Mouse (Mus musculus) embryonic facial prominence, embryonic 14.5 days (tissue): ENCODE results near the gene Rag2. TPM values are rescaled to one million over a fixed set of nuclear protein-coding genes. Genes with fewer than 3 reads are reported as not detected.

Experiments
- ATAC-seq: fragments of 200-750 bp; cut with Nextera tagmentation; 2 replicates; pipeline ENCODE4 v1.8.0; 2017; ENCODE audit warnings: low read depth, moderate number of reproducible peaks, moderate TSS enrichment
- DNase-seq: peaks from one replicate; pipeline ENCODE4 v3.0.0-alpha.2; 2015; ENCODE audit warnings: low spot score
- H3K27ac ChIP-seq: fragments of 300-500 bp; sonication (generic); replicated peaks from 2 replicates; pipeline ENCODE4 v1.5.1; 2014; ENCODE audit warnings: low read depth, mild to moderate bottlenecking, low read length, moderate library complexity
- H3K27me3 ChIP-seq: fragments of 300-500 bp; sonication (generic); replicated peaks from 2 replicates; pipeline ENCODE4 v1.6.1; 2014; ENCODE audit warnings: low read length; ENCODE audit not compliant: control insufficient read depth, insufficient read depth
- H3K36me3 ChIP-seq: fragments of 300-500 bp; sonication (generic); 2 replicates; pipeline ENCODE4 v1.6.1; 2014; ENCODE audit warnings: low read length, mixed read lengths; ENCODE audit not compliant: control insufficient read depth, insufficient read depth
- H3K4me1 ChIP-seq: fragments of 300-500 bp; sonication (generic); 2 replicates; pipeline ENCODE4 v1.6.1; 2014; ENCODE audit warnings: antibody characterized with exemption, low read length; ENCODE audit not compliant: control insufficient read depth, insufficient read depth
- H3K4me2 ChIP-seq: fragments of 300-500 bp; sonication (generic); 2 replicates; pipeline ENCODE4 v1.6.1; 2014; ENCODE audit warnings: low read depth, mild to moderate bottlenecking, low read length, moderate library complexity, mixed read lengths
- H3K4me3 ChIP-seq: fragments of 300-500 bp; sonication (generic); 2 replicates; pipeline ENCODE4 v1.5.1; 2014; ENCODE audit warnings: low read depth, mild to moderate bottlenecking, low read length
- H3K9ac ChIP-seq: fragments of 300-500 bp; sonication (generic); 2 replicates; pipeline ENCODE4 v1.6.1; 2014; ENCODE audit warnings: low read depth, mild to moderate bottlenecking, low read length, moderate library complexity, mixed read lengths
- H3K9me3 ChIP-seq: fragments of 300-500 bp; sonication (generic); 2 replicates; pipeline ENCODE4 v1.6.1; 2016; ENCODE audit warnings: low read length; ENCODE audit not compliant: control insufficient read depth
- WGBS: fragments of 180-500 bp; shearing (Covaris S2); extraction: QIAGEN DNeasy Blood & Tissue Kit; methylation state at CpG from one replicate; pipeline ENCODE4 v1.1.7; 2014; 5-methylcytosine and 5-hydroxymethylcytosine counted together
- polyA plus RNA-seq: library from polyadenylated mRNA; unstranded; fragments of >200 nt; fragmentation: Nextera tagmentation; extraction: Ambion mirVana; gene quantifications from 2 replicates; pipeline ENCODE4 v1.2.1, GENCODE M21; 2014

Gene Rag2
- polyA plus RNA-seq: 0.07 and 0.11 TPM in 2 replicates

DNA sequence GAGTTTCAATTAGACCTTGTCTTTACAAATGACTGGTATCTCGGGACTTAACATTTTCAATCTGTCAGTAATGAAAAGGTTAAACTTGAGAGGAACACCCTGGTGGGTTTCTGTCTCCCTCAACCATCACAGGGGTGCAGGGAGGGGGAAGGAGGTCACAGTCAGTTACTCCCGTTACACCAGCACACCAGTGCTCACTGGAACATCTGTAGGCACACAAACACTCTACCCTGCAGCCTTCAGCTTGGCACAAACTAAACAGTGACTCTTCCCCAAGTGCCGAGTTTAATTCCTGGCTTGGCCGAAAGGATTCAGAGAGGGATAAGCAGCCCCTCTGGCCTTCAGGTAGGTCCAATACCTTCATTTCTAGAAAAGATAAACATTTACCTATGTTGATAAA, at the start of gene Rag2:
Rag2 (plus strand) TSS at position 193 of the 400 bp plus-strand sequence.
- 51% methylated on average over 4 of the region's 4 CpGs for WGBS
- H3K9ac ChIP-seq: no peak within 1 kb of the TSS
- H3K4me2 ChIP-seq: no peak within 1 kb of the TSS
- H3K36me3 ChIP-seq: no peaks in the 10 kb centered on the region
- no peak for ATAC-seq
- no peaks in the 10 kb centered on the region for H3K27me3 ChIP-seq
- 0 out of 2 replicates have a peak, but pooled peaks cover 10% of the 10 kb centered on the region for H3K4me1 ChIP-seq
- H3K4me3 ChIP-seq: no peak within 1 kb of the TSS
- no peak for DNase-seq
- no peak within 1 kb of the TSS for H3K27ac ChIP-seq
- no peaks in the 10 kb centered on the region for H3K9me3 ChIP-seq

DNA sequence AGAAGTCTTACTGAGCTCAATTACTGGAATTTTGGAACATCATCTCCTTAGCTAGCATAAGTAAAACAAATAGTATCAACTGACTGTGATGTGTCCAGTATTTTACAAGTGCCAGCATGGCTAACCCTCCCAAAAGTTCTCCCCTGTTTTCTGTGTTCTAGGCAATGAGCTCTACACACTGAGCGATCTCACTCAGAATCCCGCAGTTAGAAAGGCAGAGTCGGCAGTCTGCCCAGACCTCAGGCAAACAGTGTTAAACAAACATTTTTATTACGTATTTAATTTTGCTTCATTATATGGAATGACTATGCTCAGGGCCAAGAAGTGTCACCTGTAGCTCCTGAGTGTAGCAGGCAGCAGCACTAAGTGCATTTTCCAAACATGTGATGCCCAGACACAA, 47.3 kb upstream of the Rag2 start:
- H3K36me3 ChIP-seq: no peaks in the 10 kb centered on the region
- ATAC-seq: no peak
- no peaks in the 10 kb centered on the region for H3K4me1 ChIP-seq
- H3K4me3 ChIP-seq: no peak overlapping the region
- DNase-seq: no peak
- no peak overlapping the region for H3K9ac ChIP-seq
- no peak overlapping the region for H3K4me2 ChIP-seq
- no peaks in the 10 kb centered on the region for H3K9me3 ChIP-seq
- no peak overlapping the region for H3K27ac ChIP-seq
- no peaks in the 10 kb centered on the region for H3K27me3 ChIP-seq
- WGBS: 72% methylated on average over 4 of the region's 4 CpGs

DNA sequence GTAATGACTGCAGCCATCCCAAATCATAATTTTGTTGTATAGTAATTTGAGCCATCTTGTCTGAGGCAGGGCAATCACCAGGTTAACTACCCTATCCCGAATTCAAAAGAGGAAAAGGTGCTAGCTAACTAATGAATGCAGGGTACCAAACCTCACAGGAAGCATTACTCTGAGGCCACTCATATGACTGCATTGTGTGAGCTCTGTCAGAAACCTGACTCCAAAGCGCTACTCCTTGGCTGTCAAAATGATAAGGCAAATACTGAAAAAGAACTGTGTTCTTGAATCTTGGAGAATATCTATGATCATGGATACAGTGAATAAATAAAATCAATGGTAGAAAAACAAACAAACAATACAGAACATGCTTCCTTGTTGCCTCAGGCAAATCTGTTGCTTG, 44.5 kb upstream of the Rag2 start:
- H3K27ac ChIP-seq: no peak overlapping the region
- no peak overlapping the region for H3K4me3 ChIP-seq
- no peaks in the 10 kb centered on the region for H3K4me1 ChIP-seq
- H3K27me3 ChIP-seq: no peaks in the 10 kb centered on the region
- H3K9me3 ChIP-seq: no peaks in the 10 kb centered on the region
- no peak for DNase-seq
- H3K36me3 ChIP-seq: no peaks in the 10 kb centered on the region
- no peak for ATAC-seq
- no peak overlapping the region for H3K4me2 ChIP-seq
- WGBS: 56% methylated on average over 2 of the region's 2 CpGs
- 0 out of 2 replicates have a peak overlapping the region, but pooled peaks have one; percentile 19 for H3K9ac ChIP-seq

DNA sequence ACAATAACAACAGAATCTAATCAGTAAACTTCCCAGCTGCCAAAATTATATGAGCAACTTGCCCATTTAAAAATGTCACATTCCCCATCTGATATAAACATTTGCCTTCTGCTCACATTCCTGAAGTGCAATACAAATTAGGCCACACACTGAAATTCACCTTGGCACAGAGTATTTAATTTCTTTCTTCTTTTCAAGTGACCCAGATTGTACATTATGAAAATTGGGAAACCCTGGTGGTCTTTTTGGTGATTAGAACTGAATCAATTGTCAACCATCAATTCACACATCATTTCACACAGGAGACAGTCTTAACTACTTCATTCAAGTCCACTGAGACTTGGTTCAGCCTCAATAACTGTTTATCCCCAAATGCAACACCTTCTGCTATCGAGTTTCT, 44.1 kb upstream of the Rag2 start:
- DNase-seq (peak; percentile 61), ATAC-seq (peak; percentile 47; the same call in 1 of the 2 replicates)
- Histone ChIP-seq H3K36me3 (no peaks in the 10 kb centered on the region), H3K9me3 (no peaks in the 10 kb centered on the region), H3K4me3 (no peak overlapping the region), H3K27ac (no peak overlapping the region), H3K9ac (no peak overlapping the region), H3K4me1 (no peaks in the 10 kb centered on the region), H3K27me3 (no peaks in the 10 kb centered on the region), H3K4me2 (no peak overlapping the region)
- 54% methylated on average over 1 of the region's 1 CpGs for WGBS

DNA sequence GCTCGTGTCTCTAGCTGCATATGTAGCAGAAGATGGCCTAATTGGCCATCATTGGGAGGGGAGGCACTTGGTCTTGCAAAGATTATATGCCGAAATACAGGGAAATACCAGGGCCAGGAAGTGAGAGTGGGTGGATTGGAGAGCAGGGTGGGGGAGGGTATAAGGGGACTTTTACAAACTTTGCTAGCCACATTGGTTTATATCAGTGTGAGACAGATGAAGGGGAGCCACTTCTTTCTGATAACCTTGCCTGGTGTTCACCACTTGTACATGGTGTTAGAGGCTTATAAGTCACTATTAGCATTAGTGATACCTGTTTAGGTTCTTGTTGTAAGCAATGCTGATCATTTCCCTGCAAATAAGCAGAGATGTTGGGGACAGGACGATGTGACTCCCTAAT, 43.5 kb upstream of the Rag2 start:
- no peak for DNase-seq
- H3K4me1 ChIP-seq: no peaks in the 10 kb centered on the region
- no peaks in the 10 kb centered on the region for H3K9me3 ChIP-seq
- H3K4me2 ChIP-seq: no peak overlapping the region
- no peak overlapping the region for H3K9ac ChIP-seq
- no peak overlapping the region for H3K27ac ChIP-seq
- 63% methylated on average over 3 of the region's 3 CpGs for WGBS
- ATAC-seq: no peak
- no peaks in the 10 kb centered on the region for H3K27me3 ChIP-seq
- no peaks in the 10 kb centered on the region for H3K36me3 ChIP-seq
- no peak overlapping the region for H3K4me3 ChIP-seq

DNA sequence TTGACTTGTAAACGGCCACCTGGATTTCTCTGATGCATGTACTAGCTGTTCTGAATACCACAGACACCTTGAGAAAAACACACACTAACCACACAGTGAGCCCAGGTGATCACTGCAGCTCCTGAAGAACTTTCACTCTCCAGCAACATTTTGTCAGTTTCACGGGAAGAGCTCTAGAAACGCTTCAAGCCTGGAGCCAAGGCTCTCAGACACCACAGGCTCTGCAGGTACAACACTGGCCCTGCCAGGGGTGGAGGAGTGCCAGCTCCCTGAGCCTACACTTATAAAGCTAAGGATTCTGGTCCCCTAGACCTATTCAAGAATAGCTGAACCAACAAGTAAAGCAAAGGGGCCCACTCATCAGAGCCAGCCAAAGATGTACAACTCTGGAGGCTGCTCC, 43.1 kb upstream of the Rag2 start:
- Histone ChIP-seq H3K9me3 (no peaks in the 10 kb centered on the region), H3K4me2 (no peak overlapping the region), H3K27me3 (no peaks in the 10 kb centered on the region), H3K9ac (no peak overlapping the region), H3K27ac (no peak overlapping the region), H3K4me1 (no peaks in the 10 kb centered on the region), H3K4me3 (no peak overlapping the region), H3K36me3 (no peaks in the 10 kb centered on the region)
- ATAC-seq (no peak), DNase-seq (no peak)
- 79% methylated on average over 3 of the region's 3 CpGs for WGBS

DNA sequence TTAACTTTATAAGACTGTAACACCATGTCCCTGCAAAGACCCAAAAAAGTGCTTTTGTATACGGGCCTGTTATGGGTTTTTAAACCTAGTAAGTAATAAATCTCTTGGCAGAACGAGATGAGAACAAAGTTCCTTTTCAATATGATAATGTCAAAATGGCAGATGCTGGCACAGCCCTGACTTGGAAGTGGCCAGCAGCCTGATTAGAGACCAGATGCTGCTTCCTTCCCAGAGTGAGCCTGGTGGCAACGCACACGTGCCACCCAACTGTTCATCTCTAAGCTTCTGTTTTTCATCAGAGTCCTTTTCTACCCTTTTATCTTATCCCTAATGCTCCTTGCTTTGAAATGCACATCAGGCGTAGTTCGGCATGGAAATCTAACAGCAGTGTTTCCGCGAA, 33.2 kb upstream of the Rag2 start:
- Histone ChIP-seq H3K9me3 (no peaks in the 10 kb centered on the region), H3K4me1 (peaks cover 12% of the 10 kb centered on the region), H3K27ac (no peak overlapping the region), H3K27me3 (no peaks in the 10 kb centered on the region), H3K4me2 (no peak overlapping the region), H3K36me3 (no peaks in the 10 kb centered on the region), H3K9ac (no peak overlapping the region), H3K4me3 (no peak overlapping the region)
- ATAC-seq (no peak), DNase-seq (no peak)
- WGBS: 61% methylated on average over 8 of the region's 8 CpGs

DNA sequence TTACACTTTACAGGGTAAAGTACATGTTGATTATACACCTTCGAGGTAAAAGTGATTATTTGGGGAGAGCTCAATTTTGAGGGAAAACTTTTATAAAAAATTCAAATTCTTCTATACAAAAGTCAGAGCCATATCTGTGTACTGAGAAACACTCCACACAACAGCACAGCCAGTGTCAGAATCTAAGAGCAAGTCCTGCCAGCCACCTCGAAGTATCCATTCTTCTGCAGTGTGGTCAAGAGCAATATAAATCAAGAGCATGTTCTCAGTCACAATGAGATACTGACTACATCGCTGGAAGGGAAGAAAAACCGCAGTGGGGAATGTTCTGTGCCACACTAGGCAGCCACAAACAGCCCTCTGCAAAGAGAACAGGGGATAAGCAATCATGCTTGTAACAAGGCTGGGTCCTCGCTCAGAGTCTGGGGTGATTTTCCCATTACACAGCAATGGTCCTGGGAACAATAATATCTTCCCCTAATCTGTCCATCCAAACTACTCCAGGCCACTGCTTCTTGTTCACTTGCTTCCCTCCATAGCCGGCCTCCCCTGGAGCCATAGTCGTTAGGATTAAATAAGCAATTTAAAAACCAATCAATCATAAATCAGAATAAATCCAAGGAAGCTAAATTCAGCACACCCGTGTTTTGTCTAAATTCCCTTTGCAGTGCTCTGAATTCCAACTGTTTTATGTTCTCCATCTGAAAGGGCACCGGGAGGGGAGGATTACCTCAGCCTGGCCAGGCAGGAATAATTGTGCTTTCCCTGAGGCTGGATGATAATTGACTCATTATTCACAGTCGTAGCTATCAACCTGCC, 32.3 kb upstream of the Rag2 start:
- WGBS: 26% methylated on average over 10 of the region's 10 CpGs
- Histone ChIP-seq H3K4me1 (peaks cover 12% of the 10 kb centered on the region), H3K9ac (no peak overlapping the region), H3K27ac (peak overlapping the region; percentile 39; the same call in 1 of the 2 replicates), H3K9me3 (no peaks in the 10 kb centered on the region), H3K4me3 (no peak overlapping the region), H3K4me2 (no peak overlapping the region), H3K27me3 (no peaks in the 10 kb centered on the region), H3K36me3 (no peaks in the 10 kb centered on the region)
- ATAC-seq: peak; percentile 76
- peak; percentile 68 for DNase-seq

DNA sequence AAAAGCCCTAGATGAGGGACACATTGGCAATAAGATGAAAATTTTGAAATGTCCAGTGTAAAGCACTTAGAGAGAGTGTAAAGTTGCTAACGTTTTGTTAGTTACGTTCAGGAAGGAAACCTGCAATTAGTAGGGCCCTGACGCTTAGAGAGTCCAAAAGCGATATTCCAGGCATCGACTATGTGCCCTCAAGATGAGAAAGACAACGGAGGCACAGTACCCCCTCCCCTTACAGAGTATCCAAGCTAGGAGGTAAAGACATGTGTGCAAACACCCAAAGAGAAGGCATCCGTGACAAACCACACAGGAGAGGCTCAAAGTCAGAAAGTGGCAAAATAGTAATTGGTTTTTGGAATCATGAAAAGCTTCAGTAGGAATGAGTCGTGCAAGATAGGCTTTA, 31.6 kb upstream of the Rag2 start:
- H3K9me3 ChIP-seq: no peaks in the 10 kb centered on the region
- ATAC-seq (peak; percentile 12; the same call in 1 of the 2 replicates), DNase-seq (no peak)
- H3K36me3 ChIP-seq: no peaks in the 10 kb centered on the region
- no peak overlapping the region for H3K27ac ChIP-seq
- no peaks in the 10 kb centered on the region for H3K27me3 ChIP-seq
- peaks cover 12% of the 10 kb centered on the region for H3K4me1 ChIP-seq
- 54% methylated on average over 8 of the region's 8 CpGs for WGBS
- no peak overlapping the region for H3K9ac ChIP-seq
- no peak overlapping the region for H3K4me2 ChIP-seq
- H3K4me3 ChIP-seq: no peak overlapping the region
